Mouse (Mus musculus) forebrain, postnatal 0 days (tissue): ENCODE measurements around the gene Slc39a3. TPM values are rescaled to one million over a fixed set of nuclear protein-coding genes. Genes with fewer than 3 reads are reported as not detected.

Source experiments
- ATAC-seq: fragments of 200-750 bp; cut with Nextera tagmentation; 2 replicates; pipeline ENCODE4 v1.8.0; 2017; ENCODE audit warnings: mild to moderate bottlenecking, moderate library complexity
- DNase-seq: peaks from one replicate; pipeline ENCODE4 v3.0.0-alpha.2; 2015
- H3K27ac ChIP-seq: fragments of 300-500 bp; sonication (generic); 2 replicates; pipeline ENCODE4 v1.5.1; 2014; ENCODE audit warnings: low read depth, mild to moderate bottlenecking, antibody characterized with exemption, low read length, moderate library complexity, mixed read lengths
- H3K27me3 ChIP-seq: fragments of 300-500 bp; sonication (generic); 2 replicates; pipeline ENCODE4 v1.6.1; 2014; ENCODE audit warnings: mild to moderate bottlenecking, low read length, mixed read lengths; ENCODE audit not compliant: insufficient read depth
- H3K36me3 ChIP-seq: fragments of 300-500 bp; sonication (generic); 2 replicates; pipeline ENCODE4 v1.6.1; 2014; ENCODE audit warnings: mild to moderate bottlenecking, moderate library complexity; ENCODE audit not compliant: insufficient read depth
- H3K4me1 ChIP-seq: fragments of 300-500 bp; sonication (generic); 2 replicates; pipeline ENCODE4 v1.6.1; 2014; ENCODE audit warnings: antibody characterized with exemption; ENCODE audit not compliant: insufficient read depth
- H3K4me2 ChIP-seq: fragments of 300-500 bp; sonication (generic); 2 replicates; pipeline ENCODE4 v1.6.1; 2014; ENCODE audit warnings: low read depth, mild to moderate bottlenecking, moderate library complexity
- H3K4me3 ChIP-seq: fragments of 300-500 bp; sonication (generic); 2 replicates; pipeline ENCODE4 v1.5.1; 2014; ENCODE audit warnings: low read depth, low read length, mixed read lengths
- H3K9ac ChIP-seq: fragments of 300-500 bp; sonication (generic); 2 replicates; pipeline ENCODE4 v1.6.1; 2014; ENCODE audit warnings: mild to moderate bottlenecking
- H3K9me3 ChIP-seq: fragments of 300-500 bp; sonication (generic); 2 replicates; pipeline ENCODE4 v1.6.1; 2016; ENCODE audit warnings: low read length
- CTCF ChIP-seq: sonication (generic); IDR thresholded peaks from 2 replicates; pipeline ENCODE4 v1.5.1; 2016; ENCODE audit warnings: antibody characterized with exemption, control low read depth, low read depth
- WGBS: fragments of 180-500 bp; shearing (Covaris S2); extraction: QIAGEN DNeasy Blood & Tissue Kit; methylation state at CpG from one replicate; pipeline ENCODE4 v1.1.7; 2014; 5-methylcytosine and 5-hydroxymethylcytosine counted together
- polyA plus RNA-seq: library from polyadenylated mRNA; unstranded; fragments of >200 nt; fragmentation: Nextera tagmentation; extraction: Ambion mirVana; gene quantifications from 2 replicates; pipeline ENCODE4 v1.2.1, GENCODE M21; 2015
- total RNA-seq: library from RNA; depleted of rRNA; stranded (reverse); fragments of >200 nt; gene quantifications from 2 replicates; pipeline ENCODE4 v1.2.3, GENCODE M21; 2014

Slc39a3 gene
- total and polyA plus RNA-seq, 2 experiments from 2014 or later, result 45.2 to 104 TPM

GRCm38 (mm10) chr10:80999362-81000196, 37.6 kb downstream of the Slc39a3 start:
- ATAC-seq, result peak; percentile 85
- Histone ChIP-seq H3K4me1 (peaks cover 26% of the 10 kb centered on the region), H3K36me3 (no peaks in the 10 kb centered on the region), H3K9ac (peak overlapping the region; percentile 29), H3K4me2 (peak overlapping the region; percentile 44), H3K4me3 (peak overlapping the region; percentile 2; the same call in 1 of the 2 replicates), H3K9me3 (no peaks in the 10 kb centered on the region), H3K27me3 (no peaks in the 10 kb centered on the region), H3K27ac (no peak overlapping the region)
- 28% methylated on average over 37 of the region's 37 CpGs for WGBS
- peak; percentile 95 for DNase-seq
- TF ChIP-seq CTCF, result peak; percentile 92

- peak; percentile 75 for TF ChIP-seq CTCF
- no peaks in the 10 kb centered on the region for H3K27me3 ChIP-seq
- no peak overlapping the region for H3K4me2 ChIP-seq
- no peak for ATAC-seq
- no peak overlapping the region for H3K27ac ChIP-seq
- WGBS, result 15% methylated on average over 12 of the region's 12 CpGs
- no peak overlapping the region for H3K9ac ChIP-seq
- no peaks in the 10 kb centered on the region for H3K9me3 ChIP-seq
- H3K4me1 ChIP-seq, result peaks cover 26% of the 10 kb centered on the region
- no peaks in the 10 kb centered on the region for H3K36me3 ChIP-seq
- no peak overlapping the region for H3K4me3 ChIP-seq
- peak; percentile 74 for DNase-seq
Measured at GRCm38 (mm10) chr10:80998778-80999177, 38.4 kb downstream of the Slc39a3 start.

- no peaks in the 10 kb centered on the region for H3K9me3 ChIP-seq
- DNase-seq, result no peak
- H3K4me1 ChIP-seq, result peaks cover 26% of the 10 kb centered on the region
- no peak overlapping the region for H3K27ac ChIP-seq
- TF ChIP-seq CTCF, result no peak
- H3K36me3 ChIP-seq, result no peaks in the 10 kb centered on the region
- no peaks in the 10 kb centered on the region for H3K27me3 ChIP-seq
- no peak overlapping the region for H3K4me3 ChIP-seq
- 23% methylated on average over 14 of the region's 14 CpGs for WGBS
- no peak overlapping the region for H3K4me2 ChIP-seq
- no peak overlapping the region for H3K9ac ChIP-seq
- no peak for ATAC-seq
Measured at GRCm38 (mm10) chr10:80998021-80998420, 39.2 kb downstream of the Slc39a3 start.

- TF ChIP-seq CTCF, result no peak
- ATAC-seq (no peak), DNase-seq (no peak)
- H3K4me1 ChIP-seq, result peaks cover 19% of the 10 kb centered on the region
- WGBS, result 87% methylated on average over 8 of the region's 8 CpGs
- no peak overlapping the region for H3K4me3 ChIP-seq
- H3K4me2 ChIP-seq, result no peak overlapping the region
- H3K27me3 ChIP-seq, result no peaks in the 10 kb centered on the region
- no peak overlapping the region for H3K9ac ChIP-seq
- no peaks in the 10 kb centered on the region for H3K36me3 ChIP-seq
- no peaks in the 10 kb centered on the region for H3K9me3 ChIP-seq
- H3K27ac ChIP-seq, result no peak overlapping the region
Measured at GRCm38 (mm10) chr10:80997332-80997731, 39.9 kb downstream of the Slc39a3 start.

- ATAC-seq (no peak), DNase-seq (no peak)
- no peaks in the 10 kb centered on the region for H3K36me3 ChIP-seq
- H3K27me3 ChIP-seq, result no peaks in the 10 kb centered on the region
- H3K4me1 ChIP-seq, result peaks cover 15% of the 10 kb centered on the region
- no peak overlapping the region for H3K27ac ChIP-seq
- H3K9ac ChIP-seq, result no peak overlapping the region
- no peak for TF ChIP-seq CTCF
- H3K4me2 ChIP-seq, result no peak overlapping the region
- WGBS, result 95% methylated on average over 8 of the region's 8 CpGs
- H3K9me3 ChIP-seq, result no peaks in the 10 kb centered on the region
- H3K4me3 ChIP-seq, result no peak overlapping the region
Measured at GRCm38 (mm10) chr10:80996501-80996900, 40.7 kb downstream of the Slc39a3 start.

- DNase-seq, result peak; percentile 91
- Histone ChIP-seq H3K4me2 (peak overlapping the region; percentile 40), H3K9ac (no peak overlapping the region), H3K9me3 (no peaks in the 10 kb centered on the region), H3K27ac (no peak overlapping the region), H3K4me1 (peaks cover 2% of the 10 kb centered on the region; the same call in 1 of the 2 replicates), H3K36me3 (no peaks in the 10 kb centered on the region), H3K4me3 (no peak overlapping the region), H3K27me3 (no peaks in the 10 kb centered on the region)
- WGBS, result 9% methylated on average over 21 of the region's 21 CpGs
- TF ChIP-seq CTCF, result peak; percentile 100
- peak; percentile 59 for ATAC-seq
Measured at GRCm38 (mm10) chr10:80995091-80995632, 42.1 kb downstream of the Slc39a3 start.

GRCm38 (mm10) chr10:80994621-80995020, 42.6 kb downstream of the Slc39a3 start:
- no peak for ATAC-seq
- Histone ChIP-seq H3K4me2 (peak overlapping the region; percentile 40), H3K4me3 (no peak overlapping the region), H3K4me1 (no peaks in the 10 kb centered on the region), H3K36me3 (no peaks in the 10 kb centered on the region), H3K9ac (no peak overlapping the region), H3K27ac (no peak overlapping the region), H3K9me3 (no peaks in the 10 kb centered on the region), H3K27me3 (no peaks in the 10 kb centered on the region)
- TF ChIP-seq CTCF, result no peak
- no peak for DNase-seq
- 53% methylated on average over 4 of the region's 4 CpGs for WGBS
